Mouse (Mus musculus) MEL (cell line): ENCODE measurements around the gene 2210016F16Rik. TPM values are rescaled to one million over a fixed set of nuclear protein-coding genes. Genes with fewer than 3 reads are reported as not detected.

Experiments
- DNase-seq: peaks from one replicate; pipeline ENCODE4 v3.0.0; 2011; ENCODE audit warnings: low read depth, low spot score
- H3K27ac ChIP-seq: 2 replicates; pipeline ENCODE4 v1.5.1; 2012; ENCODE audit warnings: low read depth, mild to moderate bottlenecking, control low read depth, low read length, moderate library complexity; ENCODE audit not compliant: control insufficient read depth
- H3K27me3 ChIP-seq, 2 experiments: fragments of 150-350 bp in 1 of 2; sonication (generic) in 1 of 2; 2 replicates each; pipeline ENCODE4 v1.6.1; 2012; ENCODE audit warnings: low read length in 2 of 2, mild to moderate bottlenecking in 2 of 2, improper control_type of control experiment in 1 of 2, moderate library complexity in 1 of 2; ENCODE audit not compliant: insufficient read depth in 2 of 2, control insufficient read depth in 1 of 2
- H3K36me3 ChIP-seq, 2 experiments: 2 replicates each; pipeline ENCODE4 v1.6.1; 2012 to 2014; ENCODE audit warnings: low read length in 2 of 2, improper control_type of control experiment in 1 of 2, inconsistent platforms in 1 of 2, mild to moderate bottlenecking in 1 of 2; ENCODE audit not compliant: insufficient read depth in 2 of 2, control insufficient read depth in 1 of 2
- H3K4me1 ChIP-seq, 2 experiments: fragments of 150-350 bp in 1 of 2; sonication (generic) in 1 of 2; 2 replicates each; pipeline ENCODE4 v1.6.1; 2012; ENCODE audit warnings: low read length in 2 of 2, improper control_type of control experiment in 1 of 2, mild to moderate bottlenecking in 1 of 2; ENCODE audit not compliant: insufficient read depth in 2 of 2, control insufficient read depth in 1 of 2
- H3K4me3 ChIP-seq, 2 experiments: fragments of 150-350 bp in 1 of 2; sonication (generic) in 1 of 2; 2 replicates each; pipeline ENCODE4 v1.5.1; 2012; ENCODE audit warnings: low read depth in 2 of 2, low read length in 2 of 2, mild to moderate bottlenecking in 2 of 2, moderate library complexity in 2 of 2, control low read depth in 1 of 2, improper control_type of control experiment in 1 of 2; ENCODE audit not compliant: control insufficient read depth in 1 of 2, insufficient read depth in 1 of 2
- H3K79me2 ChIP-seq: 2 replicates; pipeline ENCODE4 v1.6.1; 2012; ENCODE audit warnings: mild to moderate bottlenecking, low read length, moderate library complexity; ENCODE audit not compliant: control insufficient read depth, poor library complexity, insufficient read depth
- H3K9ac ChIP-seq: 2 replicates; pipeline ENCODE4 v1.6.1; 2012; ENCODE audit warnings: low read depth, mild to moderate bottlenecking, control low read depth, low read length, moderate library complexity; ENCODE audit not compliant: control insufficient read depth, poor library complexity, severe bottlenecking
- H3K9me3 ChIP-seq: fragments of 150-350 bp; sonication (generic); replicated peaks from 2 replicates; pipeline ENCODE4 v1.6.1; 2012; ENCODE audit warnings: mild to moderate bottlenecking, low read length, improper control_type of control experiment, moderate library complexity; ENCODE audit not compliant: insufficient read depth
- BHLHE40 ChIP-seq: IDR thresholded peaks from 2 replicates; pipeline ENCODE4 v1.6.1; 2012; ENCODE audit warnings: low read depth, mild to moderate bottlenecking, inconsistent platforms, low read length, improper control_type of control experiment, borderline replicate concordance
- CHD1 ChIP-seq: IDR thresholded peaks from 2 replicates; pipeline ENCODE4 v1.6.1; 2012; ENCODE audit warnings: low read depth, mild to moderate bottlenecking, inconsistent platforms, low read length, improper control_type of control experiment
- CHD2 ChIP-seq: IDR thresholded peaks from 2 replicates; pipeline ENCODE4 v1.6.1; 2011; ENCODE audit warnings: low read length, improper control_type of control experiment
- E2F4 ChIP-seq: IDR thresholded peaks from 2 replicates; pipeline ENCODE4 v1.6.1; 2011; ENCODE audit warnings: low read depth, low read length, improper control_type of control experiment, borderline replicate concordance
- ETS1 ChIP-seq: IDR thresholded peaks from 2 replicates; pipeline ENCODE4 v1.6.1; 2012; ENCODE audit warnings: low read depth, mild to moderate bottlenecking, inconsistent platforms, low read length, improper control_type of control experiment, moderate library complexity
- HCFC1 ChIP-seq: IDR thresholded peaks from 2 replicates; pipeline ENCODE4 v1.6.1; 2012; ENCODE audit warnings: low read depth, mild to moderate bottlenecking, inconsistent platforms, low read length, improper control_type of control experiment, moderate library complexity
- MEF2A ChIP-seq: IDR thresholded peaks from 2 replicates; pipeline ENCODE4 v1.6.1; 2014; ENCODE audit warnings: low read depth, mild to moderate bottlenecking, inconsistent platforms, low read length, improper control_type of control experiment; ENCODE audit not compliant: poor library complexity, insufficient replicate concordance, severe bottlenecking; ENCODE audit errors: extremely low read depth
- MYB ChIP-seq: IDR thresholded peaks from 2 replicates; pipeline ENCODE4 v1.6.1; 2011; ENCODE audit warnings: mild to moderate bottlenecking, low read depth, low read length, improper control_type of control experiment
- SMC3 ChIP-seq: IDR thresholded peaks from 2 replicates; pipeline ENCODE4 v1.6.1; 2011; ENCODE audit warnings: low read depth, low read length, improper control_type of control experiment
- TBP ChIP-seq: IDR thresholded peaks from 2 replicates; pipeline ENCODE4 v1.8.0; 2011; ENCODE audit warnings: low read depth, low read length, improper control_type of control experiment
- TCF12 ChIP-seq: IDR thresholded peaks from 2 replicates; pipeline ENCODE4 v1.6.1; 2014; ENCODE audit warnings: low read depth, mild to moderate bottlenecking, inconsistent platforms, low read length, improper control_type of control experiment, moderate library complexity
- ZKSCAN1 ChIP-seq: IDR thresholded peaks from 2 replicates; pipeline ENCODE4 v1.6.1; 2012; ENCODE audit warnings: low read depth, mild to moderate bottlenecking, inconsistent platforms, low read length, improper control_type of control experiment, moderate library complexity
- ZMIZ1 ChIP-seq: IDR thresholded peaks from 2 replicates; pipeline ENCODE4 v1.6.1; 2012; ENCODE audit warnings: low read depth, mild to moderate bottlenecking, inconsistent platforms, low read length, improper control_type of control experiment, moderate library complexity
- polyA plus RNA-seq, 2 experiments: library from polyadenylated mRNA; stranded (reverse) in 1 of 2; unstranded in 1 of 2; fragments of >175 nt in 1 of 2; fragments of >200 nt in 1 of 2; gene quantifications; 2 replicates each; pipeline versions ENCODE4 v1.2.1 to v1.2.4; 2012; ENCODE audit warnings: low replicate concordance in 2 of 2, low read depth in 1 of 2; ENCODE audit not compliant: insufficient read length in 2 of 2, insufficient read depth in 1 of 2, missing spikeins in 1 of 2
- total RNA-seq: library from RNA; depleted of rRNA; stranded (reverse); fragments of 300-350 nt; gene quantifications from 2 replicates; pipeline ENCODE4 v1.2.3, GENCODE M21; 2012

Gene 2210016F16Rik
- total and polyA plus RNA-seq, 3 experiments, result 0.08 to 0.22 TPM; not detected in 1

GRCm38 (mm10) chr13:58422242-58422641, 37.2 kb upstream of the 2210016F16Rik start:
- TF ChIP-seq E2F4 (no peak), CHD1 (no peak), TCF12 (no peak), CHD2 (no peak), ETS1 (no peak), MEF2A (no peak)
- TF ChIP-seq, all 39 proteins: peak for 0
- DNase-seq, result no peak
- no peak overlapping the region for H3K4me3 ChIP-seq
- peaks cover 0 to 5% of the 10 kb centered on the region in 2 experiments; a peak in 2 of 4 replicates for H3K27me3 ChIP-seq
- H3K4me1 ChIP-seq, result no peaks in the 10 kb centered on the region
- no peaks in the 10 kb centered on the region for H3K79me2 ChIP-seq
- no peaks in the 10 kb centered on the region for H3K36me3 ChIP-seq
- no peaks in the 10 kb centered on the region for H3K9me3 ChIP-seq
- no peak overlapping the region for H3K9ac ChIP-seq
- H3K27ac ChIP-seq, result no peak overlapping the region

- no peak overlapping the region for H3K4me3 ChIP-seq
- peaks cover 0 to 2% of the 10 kb centered on the region in 2 experiments; a peak in 1 of 4 replicates for H3K27me3 ChIP-seq
- no peaks in the 10 kb centered on the region for H3K9me3 ChIP-seq
- no peak overlapping the region for H3K9ac ChIP-seq
- no peaks in the 10 kb centered on the region for H3K79me2 ChIP-seq
- DNase-seq, result no peak
- no peaks in the 10 kb centered on the region for H3K36me3 ChIP-seq
- no peak overlapping the region for H3K27ac ChIP-seq
- H3K4me1 ChIP-seq, result no peaks in the 10 kb centered on the region
- TF ChIP-seq HCFC1 (no peak), MYB (no peak), ZMIZ1 (no peak)
- TF ChIP-seq, all 39 proteins: peak for 0
Measured at GRCm38 (mm10) chr13:58421026-58421425, 36.0 kb upstream of the 2210016F16Rik start.

DNA sequence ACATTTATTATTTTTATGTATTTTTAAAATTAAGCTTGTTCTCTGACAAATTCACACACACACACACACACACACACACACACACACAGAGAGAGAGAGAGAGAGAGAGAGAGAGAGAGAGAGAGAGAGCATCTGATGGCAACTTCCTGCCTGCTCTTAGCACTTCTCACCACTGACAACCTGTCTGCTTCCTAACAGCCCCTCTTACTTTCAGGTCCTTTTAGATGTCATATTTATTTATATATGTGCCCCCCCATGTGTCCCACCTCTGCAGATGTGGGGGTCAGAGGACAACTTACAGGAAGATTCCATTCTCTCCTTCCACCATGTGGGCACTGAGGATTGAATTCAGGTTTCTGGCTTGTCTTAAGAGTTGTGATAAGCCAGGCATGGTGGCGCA, 34.2 kb upstream of the 2210016F16Rik start:
- TF ChIP-seq BHLHE40 (no peak), TBP (no peak), SMC3 (no peak), ZKSCAN1 (no peak)

More for the DNA sequence above, 34.2 kb upstream of the 2210016F16Rik start:
- Histone ChIP-seq H3K27ac (no peak overlapping the region), H3K9ac (no peak overlapping the region), H3K4me1 (no peaks in the 10 kb centered on the region), H3K36me3 (no peaks in the 10 kb centered on the region), H3K9me3 (no peaks in the 10 kb centered on the region), H3K4me3 (no peak overlapping the region), H3K27me3 (no peaks in the 10 kb centered on the region), H3K79me2 (no peaks in the 10 kb centered on the region)
- no peak for DNase-seq
